Mouse (Mus musculus) CH12.LX (cell line): ENCODE data around the gene Ccer2.

Experiments
- CTCF ChIP-seq, 2 experiments: IDR thresholded peaks in 1 of 2; conservative IDR thresholded peaks in 1 of 2; 2 replicates each; pipeline ENCODE4 v1.5.1; 2011 to 2012; ENCODE audit warnings: low read depth in 2 of 2, low read length in 2 of 2, improper control_type of control experiment in 1 of 2, inconsistent platforms in 1 of 2, mild to moderate bottlenecking in 1 of 2, moderate library complexity in 1 of 2
- EP300 ChIP-seq: IDR thresholded peaks from 2 replicates; pipeline ENCODE4 v1.6.1; 2011; ENCODE audit warnings: low read length, improper control_type of control experiment
- MAFK ChIP-seq: IDR thresholded peaks from 2 replicates; pipeline ENCODE4 v1.6.1; 2011; ENCODE audit warnings: low read length, improper control_type of control experiment; ENCODE audit not compliant: insufficient replicate concordance
- ZMIZ1 ChIP-seq: IDR thresholded peaks from 2 replicates; pipeline ENCODE4 v1.6.1; 2012; ENCODE audit warnings: low read depth, mild to moderate bottlenecking, inconsistent platforms, low read length, improper control_type of control experiment

- no peak for TF ChIP-seq ZMIZ1
- no peak for TF ChIP-seq CTCF (conservative IDR thresholded peaks at IDR 0.05 in 1 of 2, IDR thresholded peaks at IDR 0.05 in 1 of 2; ENCODE audit: low read depth in 2 of 2, low read length in 2 of 2)
- TF ChIP-seq MAFK = no peak
- no peak for TF ChIP-seq EP300
Observed at GRCm38 (mm10) chr7:28801901-28802670, 46.1 kb downstream of the Ccer2 start.
